Mouse (Mus musculus): Measurements from ENCODE around the gene Atf1. TPM values are rescaled to one million over a fixed set of nuclear protein-coding genes. Genes with fewer than 3 reads are reported as not detected.

Gene Atf1
- polyA plus RNA-seq, 1 experiment from 2014 or later: 27.7 TPM

DNA sequence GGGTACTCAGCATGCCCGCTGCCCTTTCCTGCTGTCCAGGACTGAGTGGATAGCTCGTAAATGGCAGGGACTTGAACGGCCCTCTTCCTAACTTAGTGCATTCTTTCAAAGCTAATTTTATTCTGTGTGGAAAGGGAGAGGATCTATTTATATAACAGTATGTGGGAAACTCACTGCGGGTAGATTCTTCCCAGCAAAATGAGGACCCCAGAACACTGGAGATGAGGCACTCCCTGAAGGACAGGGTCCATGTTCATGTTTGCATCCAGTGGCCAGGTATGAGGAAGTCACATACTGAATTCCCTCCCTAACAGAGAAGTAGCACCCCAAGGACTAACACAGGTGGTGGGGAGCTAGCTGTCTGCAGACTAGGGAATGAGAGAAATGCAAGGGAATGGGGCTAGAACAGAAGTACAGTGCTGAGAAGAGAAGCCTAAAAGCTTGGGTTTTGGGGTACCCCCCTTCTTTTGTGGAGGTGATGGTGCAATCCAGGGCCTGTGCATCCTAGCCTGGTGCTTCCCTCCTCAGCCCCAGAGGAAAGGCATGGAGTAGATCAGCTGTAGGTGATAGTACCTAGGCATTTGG is 25.1 kb upstream of the Atf1 start:
- H3K4me2 ChIP-seq (replicated peaks; ENCODE audit: low read depth): no peak overlapping the region
- no peak for DNase-seq (ENCODE audit: low spot score)
- H3K9me3 ChIP-seq (ENCODE audit: control insufficient read depth, low read length): no peaks in the 10 kb centered on the region
- H3K4me1 ChIP-seq (replicated peaks; ENCODE audit: control insufficient read depth, insufficient read depth): no peaks in the 10 kb centered on the region
- H3K36me3 ChIP-seq (ENCODE audit: control insufficient read depth, insufficient read depth, low read length): peaks cover 19% of the 10 kb centered on the region; the same call in 1 of the 2 replicates
- H3K27ac ChIP-seq (replicated peaks): no peak overlapping the region
- no peak for TF ChIP-seq CTCF (IDR thresholded peaks at IDR 0.05; ENCODE audit: low read depth)
- TF ChIP-seq EP300 (optimal IDR thresholded peaks at IDR 0.05): no peak
- no peaks in the 10 kb centered on the region for H3K27me3 ChIP-seq (ENCODE audit: control insufficient read depth, insufficient read depth, low read length)
- no peak overlapping the region for H3K4me3 ChIP-seq (ENCODE audit: low read depth, low read length)
- no peak overlapping the region for H3K9ac ChIP-seq (ENCODE audit: low read length)
- WGBS: 77% methylated on average over 4 of the region's 4 CpGs
- ATAC-seq (ENCODE audit: low FRiP score, low TSS enrichment): no peak

DNA sequence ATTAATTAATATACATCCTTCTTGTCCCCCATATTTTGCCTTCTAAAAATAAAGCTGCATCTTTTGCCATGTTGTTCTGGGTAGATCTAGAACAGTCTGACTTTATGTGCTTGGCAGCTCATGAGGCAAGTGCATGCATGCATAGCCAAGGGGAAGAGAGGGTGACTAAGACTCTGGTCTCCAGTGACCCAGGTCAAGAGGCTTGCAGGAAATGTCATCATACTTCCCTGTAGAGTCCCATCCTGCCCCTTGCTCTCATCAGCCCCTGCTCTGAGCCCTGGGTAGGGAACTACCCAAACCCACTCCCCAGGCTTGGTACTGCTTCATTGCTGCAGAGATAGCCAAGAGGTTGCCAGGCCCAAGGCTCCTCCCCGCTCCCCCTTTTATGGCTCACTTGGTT is 23.0 kb upstream of the Atf1 start:
- H3K9me3 ChIP-seq (ENCODE audit: control insufficient read depth, low read length): no peaks in the 10 kb centered on the region
- DNase-seq (ENCODE audit: low spot score) (no peak), ATAC-seq (ENCODE audit: low FRiP score, low TSS enrichment) (no peak)
- TF ChIP-seq CTCF (IDR thresholded peaks at IDR 0.05; ENCODE audit: low read depth) (no peak), EP300 (optimal IDR thresholded peaks at IDR 0.05) (no peak)
- H3K9ac ChIP-seq (ENCODE audit: low read length): no peak overlapping the region
- peaks cover 21% of the 10 kb centered on the region for H3K36me3 ChIP-seq (ENCODE audit: control insufficient read depth, insufficient read depth, low read length)
- H3K27ac ChIP-seq (replicated peaks): 0 out of 2 replicates have a peak overlapping the region, but pooled peaks have one; percentile 19
- 85% methylated on average over 1 of the region's 1 CpGs for WGBS
- no peaks in the 10 kb centered on the region for H3K27me3 ChIP-seq (ENCODE audit: control insufficient read depth, insufficient read depth, low read length)
- no peaks in the 10 kb centered on the region for H3K4me1 ChIP-seq (replicated peaks; ENCODE audit: control insufficient read depth, insufficient read depth)
- H3K4me2 ChIP-seq (replicated peaks; ENCODE audit: low read depth): no peak overlapping the region
- no peak overlapping the region for H3K4me3 ChIP-seq (ENCODE audit: low read depth, low read length)

DNA sequence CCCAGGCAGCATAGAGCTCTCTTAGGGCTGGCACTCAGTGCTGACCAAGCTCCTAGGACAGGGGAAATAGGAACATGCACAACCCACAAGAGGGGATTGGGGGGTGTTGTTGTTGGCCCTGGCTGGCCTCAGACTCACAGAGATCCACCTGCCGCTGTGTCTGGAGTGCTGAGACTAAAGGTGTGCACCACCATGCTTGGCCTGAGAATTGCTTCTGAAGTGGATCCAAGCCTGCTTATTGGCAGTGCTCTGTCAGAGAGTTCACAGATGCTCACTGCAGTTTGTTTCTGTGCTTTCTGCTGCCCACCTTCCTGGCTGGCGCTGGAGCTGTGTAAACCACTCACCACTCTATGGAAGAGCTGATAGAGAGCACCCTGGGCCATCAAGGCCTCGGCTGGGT is 17.6 kb upstream of the Atf1 start:
- Histone ChIP-seq H3K4me1 (replicated peaks; ENCODE audit: control insufficient read depth, insufficient read depth) (no peaks in the 10 kb centered on the region), H3K9ac (ENCODE audit: low read length) (no peak overlapping the region), H3K9me3 (ENCODE audit: control insufficient read depth, low read length) (no peaks in the 10 kb centered on the region), H3K27me3 (ENCODE audit: control insufficient read depth, insufficient read depth, low read length) (no peaks in the 10 kb centered on the region), H3K36me3 (ENCODE audit: control insufficient read depth, insufficient read depth, low read length) (peaks cover 43% of the 10 kb centered on the region), H3K4me2 (replicated peaks; ENCODE audit: low read depth) (no peak overlapping the region), H3K27ac (replicated peaks) (no peak overlapping the region), H3K4me3 (ENCODE audit: low read depth, low read length) (no peak overlapping the region)
- TF ChIP-seq CTCF (IDR thresholded peaks at IDR 0.05; ENCODE audit: low read depth): no peak
- no peak for TF ChIP-seq EP300 (optimal IDR thresholded peaks at IDR 0.05)
- ATAC-seq (ENCODE audit: low FRiP score, low TSS enrichment): no peak
- no peak for DNase-seq (ENCODE audit: low spot score)
- WGBS: 98% methylated on average over 3 of the region's 3 CpGs

DNA sequence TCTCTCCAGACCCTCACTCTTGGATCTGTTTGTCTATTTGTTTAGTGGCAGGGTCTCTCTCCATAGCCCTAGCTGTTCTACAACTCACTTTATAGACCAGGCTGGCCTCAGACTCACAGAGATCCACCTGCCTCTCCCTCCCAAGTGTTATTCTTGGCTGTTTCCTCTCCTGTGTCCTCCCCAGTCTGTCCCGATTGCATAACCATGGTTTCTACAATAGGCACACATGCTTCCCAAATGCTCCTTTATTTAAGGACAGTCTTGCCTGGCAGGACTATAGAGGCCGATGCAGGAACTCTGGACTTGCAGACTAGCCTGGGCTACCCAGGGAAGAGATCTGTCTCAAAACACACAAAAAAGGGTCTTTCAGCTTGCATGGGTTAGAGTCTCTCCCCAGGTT is 14.3 kb upstream of the Atf1 start:
- WGBS: 94% methylated on average over 2 of the region's 2 CpGs
- H3K27ac ChIP-seq (replicated peaks): no peak overlapping the region
- no peak overlapping the region for H3K9ac ChIP-seq (ENCODE audit: low read length)
- no peaks in the 10 kb centered on the region for H3K9me3 ChIP-seq (ENCODE audit: control insufficient read depth, low read length)
- no peaks in the 10 kb centered on the region for H3K27me3 ChIP-seq (ENCODE audit: control insufficient read depth, insufficient read depth, low read length)
- no peak overlapping the region for H3K4me2 ChIP-seq (replicated peaks; ENCODE audit: low read depth)
- no peaks in the 10 kb centered on the region for H3K4me1 ChIP-seq (replicated peaks; ENCODE audit: control insufficient read depth, insufficient read depth)
- peaks cover 36% of the 10 kb centered on the region for H3K36me3 ChIP-seq (ENCODE audit: control insufficient read depth, insufficient read depth, low read length)
- DNase-seq (ENCODE audit: low spot score) (no peak), ATAC-seq (ENCODE audit: low FRiP score, low TSS enrichment) (no peak)
- H3K4me3 ChIP-seq (ENCODE audit: low read depth, low read length): no peak overlapping the region
- TF ChIP-seq EP300 (optimal IDR thresholded peaks at IDR 0.05) (no peak), CTCF (IDR thresholded peaks at IDR 0.05; ENCODE audit: low read depth) (no peak)

DNA sequence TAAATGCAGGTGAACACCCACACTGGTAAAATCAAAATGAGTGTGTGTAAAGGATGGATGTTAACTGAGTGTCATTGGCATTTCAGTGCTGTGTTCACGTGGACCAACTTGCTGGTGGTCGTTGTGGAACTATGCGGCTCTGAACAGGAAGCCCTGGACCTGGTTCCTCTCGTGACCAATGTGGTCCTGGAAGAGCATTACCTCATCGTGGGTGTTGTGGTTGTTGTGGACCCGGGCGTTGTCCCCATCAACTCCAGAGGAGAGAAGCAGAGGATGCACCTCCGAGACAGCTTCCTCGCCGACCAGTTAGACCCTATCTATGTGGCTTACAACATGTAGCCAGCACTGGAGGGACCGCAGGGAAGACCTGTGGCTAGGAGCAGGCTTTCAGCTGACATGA is 12.5 kb upstream of the Atf1 start:
- Histone ChIP-seq H3K27me3 (ENCODE audit: control insufficient read depth, insufficient read depth, low read length) (no peaks in the 10 kb centered on the region), H3K9ac (ENCODE audit: low read length) (no peak overlapping the region), H3K9me3 (ENCODE audit: control insufficient read depth, low read length) (no peaks in the 10 kb centered on the region), H3K4me3 (ENCODE audit: low read depth, low read length) (no peak overlapping the region), H3K36me3 (ENCODE audit: control insufficient read depth, insufficient read depth, low read length) (peaks cover 27% of the 10 kb centered on the region), H3K4me1 (replicated peaks; ENCODE audit: control insufficient read depth, insufficient read depth) (no peaks in the 10 kb centered on the region), H3K4me2 (replicated peaks; ENCODE audit: low read depth) (no peak overlapping the region), H3K27ac (replicated peaks) (no peak overlapping the region)
- 89% methylated on average over 11 of the region's 11 CpGs for WGBS
- TF ChIP-seq CTCF (IDR thresholded peaks at IDR 0.05; ENCODE audit: low read depth) (no peak), EP300 (optimal IDR thresholded peaks at IDR 0.05) (no peak)
- ATAC-seq (ENCODE audit: low FRiP score, low TSS enrichment): no peak
- no peak for DNase-seq (ENCODE audit: low spot score)

DNA sequence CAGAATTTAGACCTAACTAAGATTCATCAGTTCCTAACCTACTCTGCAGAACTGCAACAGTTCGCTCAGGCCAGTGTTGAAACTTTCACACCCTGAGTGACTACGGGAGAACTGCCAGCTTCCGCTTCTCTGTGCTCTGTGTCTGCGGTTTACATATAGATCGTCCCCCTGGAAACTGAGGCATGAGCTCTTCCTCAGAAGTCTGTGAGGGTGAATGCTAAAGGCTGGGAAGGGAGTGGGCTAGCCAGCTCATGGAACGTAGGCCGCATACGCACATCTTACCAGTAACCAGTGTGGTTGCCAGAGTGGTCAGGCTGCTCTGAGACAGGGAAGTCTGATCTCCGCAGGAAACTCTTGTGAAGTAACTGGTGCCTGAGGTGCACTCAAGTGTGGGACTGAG is 11.4 kb upstream of the Atf1 start:
- no peak overlapping the region for H3K27ac ChIP-seq (replicated peaks)
- H3K4me1 ChIP-seq (replicated peaks; ENCODE audit: control insufficient read depth, insufficient read depth): no peaks in the 10 kb centered on the region
- no peaks in the 10 kb centered on the region for H3K9me3 ChIP-seq (ENCODE audit: control insufficient read depth, low read length)
- no peak for TF ChIP-seq EP300 (optimal IDR thresholded peaks at IDR 0.05)
- TF ChIP-seq CTCF (IDR thresholded peaks at IDR 0.05; ENCODE audit: low read depth): no peak
- H3K4me2 ChIP-seq (replicated peaks; ENCODE audit: low read depth): no peak overlapping the region
- no peaks in the 10 kb centered on the region for H3K27me3 ChIP-seq (ENCODE audit: control insufficient read depth, insufficient read depth, low read length)
- peaks cover 20% of the 10 kb centered on the region for H3K36me3 ChIP-seq (ENCODE audit: control insufficient read depth, insufficient read depth, low read length)
- no peak overlapping the region for H3K4me3 ChIP-seq (ENCODE audit: low read depth, low read length)
- no peak overlapping the region for H3K9ac ChIP-seq (ENCODE audit: low read length)
- ATAC-seq (ENCODE audit: low FRiP score, low TSS enrichment) (no peak), DNase-seq (ENCODE audit: low spot score) (no peak)
- 87% methylated on average over 9 of the region's 9 CpGs for WGBS
